Mouse (Mus musculus): Measurements from ENCODE around the gene Sema6d.

The Sema6d gene

GRCm38 (mm10) chr2:124171718-124172117 is 81.9 kb downstream of the Sema6d start:
- no peak for DNase-seq (ENCODE audit: low read depth, low spot score)

- DNase-seq (ENCODE audit: low read depth, low spot score), result no peak
Measured at GRCm38 (mm10) chr2:124176265-124176664, 86.5 kb downstream of the Sema6d start.

- no peak for DNase-seq (ENCODE audit: low read depth, low spot score)
Measured at GRCm38 (mm10) chr2:124176711-124177169, 87.0 kb downstream of the Sema6d start.

DNA sequence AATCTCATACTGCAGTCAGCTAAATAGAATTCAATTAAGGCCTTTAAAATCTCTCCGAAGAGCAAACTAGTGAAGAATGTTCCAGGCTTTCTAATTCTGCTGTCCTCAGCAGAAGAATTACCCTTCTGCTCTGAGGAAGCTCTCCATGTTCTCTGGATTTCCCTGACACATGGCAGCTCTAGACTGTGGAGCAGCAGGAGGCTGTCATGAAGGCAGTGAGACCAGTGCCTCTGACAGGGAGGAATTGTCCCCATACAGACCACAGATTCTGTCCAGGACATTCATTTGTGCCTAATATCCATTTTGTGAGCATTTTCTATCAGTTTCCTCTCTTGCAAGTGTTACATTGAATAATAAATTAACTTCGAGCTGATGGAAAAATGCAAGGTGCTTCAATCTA is 99.5 kb downstream of the Sema6d start:
- no peak for DNase-seq (ENCODE audit: low read depth, low spot score)

DNA sequence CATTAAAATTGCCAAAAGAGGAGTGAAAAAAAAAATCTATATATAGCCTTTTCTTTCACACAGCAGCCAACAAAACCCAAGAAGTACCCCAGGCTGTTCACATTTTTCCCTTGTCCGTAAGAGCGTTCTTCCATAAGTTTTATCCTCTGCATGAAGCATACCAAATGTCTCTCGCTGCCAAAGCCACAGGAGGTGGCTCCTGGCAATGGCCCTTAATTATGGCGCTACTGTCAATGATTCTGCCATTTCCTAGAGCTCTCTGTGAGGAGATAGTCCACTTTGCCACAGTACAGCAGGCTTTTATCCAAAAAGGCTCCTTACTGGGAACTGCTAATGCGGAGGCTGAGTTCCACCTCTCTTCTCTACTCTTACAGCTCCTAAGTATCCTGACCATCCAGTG is 104.3 kb downstream of the Sema6d start:
- DNase-seq (ENCODE audit: low read depth, low spot score), result no peak

DNA sequence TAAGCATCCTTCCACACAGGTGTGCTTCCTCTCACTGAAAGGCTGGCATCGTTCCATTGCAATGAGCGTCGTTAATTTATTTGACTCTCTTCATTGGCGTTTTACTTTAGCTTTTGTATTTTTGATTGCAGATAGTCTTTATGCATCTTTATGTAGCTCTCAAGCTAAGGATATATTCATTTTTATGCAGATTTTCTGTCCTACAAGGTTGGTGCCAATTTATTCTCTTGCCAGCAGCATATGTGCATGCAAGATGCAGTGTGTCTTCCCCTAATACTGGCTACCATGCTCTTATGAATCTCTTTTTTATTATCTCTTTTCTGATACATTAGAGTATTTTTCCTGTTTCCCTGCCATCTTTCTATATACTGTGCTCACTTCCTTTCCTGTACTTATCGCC is 111.7 kb downstream of the Sema6d start:
- DNase-seq (ENCODE audit: low read depth, low spot score), result no peak

DNA sequence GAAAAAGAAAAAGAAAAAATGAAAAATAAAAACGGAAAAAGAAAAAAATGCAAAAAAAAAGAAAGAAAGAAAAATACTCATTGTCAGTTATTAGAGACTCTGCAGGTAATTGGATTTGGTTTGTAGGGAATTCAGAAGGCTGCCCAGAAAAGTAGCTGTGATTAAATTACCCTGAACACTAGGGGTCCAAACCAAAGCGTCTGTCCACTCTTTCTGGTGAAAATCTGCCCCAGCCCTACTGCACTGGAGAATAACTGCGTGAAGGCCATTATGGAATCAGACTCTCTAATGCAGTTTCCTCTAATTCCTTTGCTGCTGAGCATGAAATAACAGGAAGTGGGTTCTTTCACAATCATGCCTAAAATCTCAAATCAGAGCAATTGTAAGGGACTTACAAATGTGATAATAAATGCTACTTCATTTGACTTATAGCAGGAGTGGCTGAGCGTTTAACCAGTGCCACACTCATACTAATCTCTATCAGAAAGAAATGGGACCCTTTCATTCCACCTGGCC is 112.8 kb downstream of the Sema6d start:
- no peak for DNase-seq (ENCODE audit: low read depth, low spot score)

DNA sequence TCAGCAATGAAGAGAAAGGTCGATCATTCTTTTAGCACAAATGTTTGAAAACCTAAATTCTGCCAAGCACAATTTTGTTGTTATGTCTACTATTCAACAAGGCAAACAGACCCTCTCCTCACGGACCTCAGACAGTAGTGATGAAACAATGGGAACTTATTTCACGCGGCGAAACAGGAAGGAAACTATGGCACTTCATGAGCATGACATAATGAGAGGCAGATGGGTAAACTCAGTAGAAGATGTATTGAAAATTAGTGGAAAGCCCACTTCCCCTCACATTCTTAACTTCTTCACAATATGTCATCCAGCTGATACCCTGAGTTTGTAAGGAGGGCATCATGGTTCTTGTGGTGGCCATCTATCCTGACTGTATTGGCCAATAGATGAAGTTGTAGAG is 116.0 kb downstream of the Sema6d start:
- no peak for DNase-seq (ENCODE audit: low read depth, low spot score)

DNA sequence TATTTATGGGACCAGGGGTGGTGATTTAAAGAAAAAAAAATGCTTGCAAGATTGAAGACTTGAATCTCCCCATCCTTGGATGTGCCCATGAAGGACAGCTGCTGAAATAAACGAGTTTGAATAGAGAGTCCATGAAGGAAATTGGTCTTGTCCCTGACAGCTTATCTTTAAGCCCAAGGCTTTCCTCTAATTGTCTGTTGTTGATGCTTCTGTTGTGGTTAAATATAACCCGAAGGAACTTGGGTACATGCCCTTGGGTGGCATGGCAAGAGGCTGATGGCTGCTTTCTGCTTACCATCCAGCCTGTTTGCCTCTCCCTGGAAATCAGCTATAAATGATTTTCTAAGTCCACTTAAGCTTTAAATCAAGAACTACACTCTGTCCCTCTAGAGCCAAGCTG is 118.5 kb downstream of the Sema6d start:
- DNase-seq (ENCODE audit: low read depth, low spot score), result no peak

DNA sequence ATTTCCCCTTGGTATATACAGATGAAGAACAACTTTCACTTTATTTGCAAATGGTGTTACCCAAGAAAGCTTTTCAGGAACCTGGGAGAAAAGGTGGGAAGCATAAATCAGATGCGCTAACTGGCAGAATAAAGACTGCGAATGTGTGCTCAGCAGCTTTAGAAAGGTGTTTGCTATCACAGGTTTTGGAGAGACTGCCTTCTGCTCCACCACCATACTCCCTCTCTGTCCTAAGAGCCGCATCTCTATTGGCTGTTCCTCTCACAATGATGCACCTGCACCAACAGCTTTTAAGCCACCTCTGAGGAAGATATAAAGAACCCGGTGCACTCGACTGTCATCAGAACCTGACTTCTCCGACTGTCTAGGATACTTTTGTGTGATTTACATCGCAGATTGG is 133.8 kb downstream of the Sema6d start:
- DNase-seq (ENCODE audit: low read depth, low spot score), result no peak

- DNase-seq (ENCODE audit: low read depth, low spot score), result no peak
Measured at GRCm38 (mm10) chr2:124224328-124224727, 134.6 kb downstream of the Sema6d start.

GRCm38 (mm10) chr2:124234636-124235221 is 145.0 kb downstream of the Sema6d start:
- DNase-seq (ENCODE audit: low read depth, low spot score), result no peak

DNA sequence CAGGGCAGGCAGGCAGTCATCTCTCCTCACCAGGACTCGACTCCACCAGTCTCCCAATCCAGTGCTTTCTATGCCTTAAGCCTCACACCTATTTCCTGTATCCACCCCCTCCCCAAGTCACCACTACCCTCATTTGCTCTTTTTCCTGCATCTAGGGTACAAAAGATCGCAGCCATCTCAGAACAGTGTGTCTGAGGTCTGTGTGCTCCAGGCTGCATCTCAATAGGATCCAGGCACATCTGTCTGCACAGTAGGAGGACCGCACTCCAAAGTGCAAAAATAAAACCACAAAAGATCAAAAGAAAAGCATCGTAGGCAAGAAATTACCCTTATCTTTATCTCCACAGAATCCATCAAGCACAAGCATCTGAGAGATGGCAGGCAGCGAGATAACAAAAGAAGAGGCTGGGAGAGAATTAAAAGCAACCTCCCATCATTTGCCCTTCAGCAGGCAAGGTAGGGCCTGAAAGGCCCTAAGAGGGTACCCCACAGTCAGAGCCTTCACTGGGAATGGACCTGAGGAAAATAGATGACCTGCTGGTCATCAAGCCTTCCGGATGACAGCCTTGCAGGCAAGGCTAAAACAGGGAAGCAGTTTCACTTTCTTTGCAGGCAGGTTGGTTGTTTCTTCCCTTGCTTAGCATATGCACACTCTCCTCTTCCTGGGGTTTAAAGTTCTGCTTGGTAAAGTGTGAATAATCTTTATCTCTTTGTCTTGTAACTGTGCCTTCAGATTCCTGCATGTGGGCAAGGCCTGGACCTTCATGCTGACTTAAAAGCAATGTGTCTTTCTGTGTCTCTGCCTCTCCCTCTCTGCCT is 145.7 kb downstream of the Sema6d start:
- no peak for DNase-seq (ENCODE audit: low read depth, low spot score)

DNA sequence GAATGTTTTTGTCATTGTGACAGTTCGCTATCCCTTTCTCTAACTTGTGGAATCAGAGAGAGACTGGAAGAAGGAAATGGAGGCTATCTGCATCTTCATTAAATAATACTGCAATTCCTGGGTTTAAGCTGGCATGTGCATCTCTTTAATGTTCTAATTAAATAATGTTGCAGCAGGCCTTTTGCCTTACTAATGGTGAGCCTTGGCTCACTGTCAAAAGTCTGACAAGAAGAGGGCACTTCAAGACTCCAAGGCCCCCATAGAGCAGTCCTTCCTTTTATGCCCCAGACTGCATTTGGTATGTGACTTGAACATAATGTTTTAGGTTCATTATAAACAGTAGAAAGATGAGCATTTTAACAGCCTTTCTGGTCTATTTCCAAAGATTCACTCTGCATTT is 147.1 kb downstream of the Sema6d start:
- DNase-seq (ENCODE audit: low read depth, low spot score), result no peak

DNA sequence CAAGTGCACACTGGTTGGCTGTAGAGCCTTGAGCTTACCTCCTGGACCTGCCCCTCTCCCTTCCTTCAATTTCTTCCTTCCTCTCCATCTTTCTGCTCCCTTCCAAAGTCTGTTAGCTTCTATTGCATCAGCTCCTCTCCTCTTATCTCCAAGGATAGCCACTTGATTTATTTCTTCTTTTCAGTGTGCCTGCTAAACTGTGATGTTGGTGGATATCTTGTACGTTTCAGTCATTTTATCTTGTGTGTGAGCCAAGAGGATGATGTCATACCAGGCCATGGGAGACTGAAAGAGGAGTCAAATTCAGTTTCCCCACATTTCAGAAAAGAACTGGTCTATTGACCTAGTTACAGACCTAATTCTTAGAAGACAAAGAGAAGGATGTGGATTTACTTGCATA is 153.8 kb downstream of the Sema6d start:
- no peak for DNase-seq (ENCODE audit: low read depth, low spot score)

GRCm38 (mm10) chr2:124244543-124245245 is 154.9 kb downstream of the Sema6d start:
- no peak for DNase-seq (ENCODE audit: low read depth, low spot score)

DNA sequence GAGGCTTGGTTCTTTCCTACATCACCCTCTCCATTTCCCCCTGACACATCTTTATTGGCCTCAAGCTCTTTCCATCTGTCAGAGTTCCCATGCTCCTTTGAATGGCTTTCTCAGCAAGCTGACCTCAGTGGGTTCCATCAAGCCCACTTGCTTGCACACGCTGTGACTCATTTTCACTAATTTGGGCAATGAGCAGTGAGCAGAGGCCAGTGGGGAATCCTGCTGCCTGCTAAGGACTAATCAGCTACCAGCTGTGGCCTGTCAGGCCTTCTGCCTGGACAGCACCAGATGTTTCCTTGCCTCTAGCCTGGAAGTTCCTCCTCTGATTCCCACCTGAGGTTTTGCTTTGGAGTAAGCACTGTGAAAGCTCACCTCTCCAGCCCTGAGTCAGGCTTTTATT is 168.3 kb downstream of the Sema6d start:
- no peak for DNase-seq (ENCODE audit: low read depth, low spot score)

DNA sequence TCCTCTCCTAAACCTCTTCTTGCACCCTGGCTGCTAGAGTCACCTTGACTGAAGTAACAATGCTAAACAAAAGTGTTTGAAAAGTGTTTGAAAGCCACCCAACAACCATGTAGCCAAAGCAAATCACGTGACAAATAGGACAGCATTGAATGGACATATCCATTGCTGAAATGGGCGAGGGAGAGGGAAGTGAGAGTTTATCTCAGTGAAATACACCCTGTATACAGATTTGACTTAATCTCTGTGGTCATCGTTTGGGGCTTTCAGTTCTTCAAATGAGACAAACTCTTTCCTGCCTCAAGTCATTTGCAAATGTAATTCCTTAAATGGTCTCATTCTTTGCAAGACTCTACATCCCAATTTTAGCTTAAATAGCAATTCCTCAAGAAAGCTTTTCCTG is 174.5 kb downstream of the Sema6d start:
- no peak for DNase-seq (ENCODE audit: low read depth, low spot score)

- no peak for DNase-seq (ENCODE audit: low read depth, low spot score)
Measured at GRCm38 (mm10) chr2:124271156-124271555, 181.4 kb downstream of the Sema6d start.

GRCm38 (mm10) chr2:124277492-124277891 is 187.7 kb downstream of the Sema6d start:
- no peak for DNase-seq (ENCODE audit: low read depth, low spot score)

DNA sequence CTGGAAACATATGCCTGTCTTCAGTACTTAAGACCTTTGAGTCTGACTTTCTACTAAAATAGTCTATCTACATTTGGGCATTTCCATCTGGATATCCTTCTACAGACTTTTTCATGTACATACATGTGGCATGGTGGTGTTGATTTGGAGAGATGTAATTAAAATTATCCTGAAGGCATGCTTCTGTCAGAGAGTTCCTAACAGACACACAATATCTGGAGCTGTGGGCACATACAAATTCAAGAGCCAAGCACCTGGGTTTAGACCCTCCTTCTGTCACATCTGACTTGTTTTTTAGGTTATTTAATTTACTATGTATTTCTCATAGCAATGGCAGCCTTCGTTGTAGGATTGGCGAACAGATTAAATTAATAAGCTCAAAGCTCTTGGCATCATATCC is 195.3 kb downstream of the Sema6d start:
- no peak for DNase-seq (ENCODE audit: low read depth, low spot score)

- no peak for DNase-seq (ENCODE audit: low read depth, low spot score)
Measured at GRCm38 (mm10) chr2:124289356-124289755, 199.6 kb downstream of the Sema6d start.
